Mouse (Mus musculus) heart, postnatal 36 days (tissue): Measurements from ENCODE around the gene Zfp385b. TPM values are rescaled to one million over a fixed set of nuclear protein-coding genes. Genes with fewer than 3 reads are reported as not detected.

Experiments
- DNase-seq, 2 experiments: peaks; one replicate each; pipeline ENCODE4 v3.0.0; 2021 to 2022
- intact Hi-C: fragments of 180-260 bp; cut with DNase I; formaldehyde crosslinking; loops from one replicate; pipeline ENCODE4 v1.15.1; 2025
- total RNA-seq, 2 experiments: library from RNA; stranded (reverse); gene quantifications; 2 replicates each; pipeline ENCODE4 v1.2.3; 2021

The Zfp385b gene
- total RNA-seq, 2 experiments from 2014 or later, result 8.7 to 9.7 TPM

DNA sequence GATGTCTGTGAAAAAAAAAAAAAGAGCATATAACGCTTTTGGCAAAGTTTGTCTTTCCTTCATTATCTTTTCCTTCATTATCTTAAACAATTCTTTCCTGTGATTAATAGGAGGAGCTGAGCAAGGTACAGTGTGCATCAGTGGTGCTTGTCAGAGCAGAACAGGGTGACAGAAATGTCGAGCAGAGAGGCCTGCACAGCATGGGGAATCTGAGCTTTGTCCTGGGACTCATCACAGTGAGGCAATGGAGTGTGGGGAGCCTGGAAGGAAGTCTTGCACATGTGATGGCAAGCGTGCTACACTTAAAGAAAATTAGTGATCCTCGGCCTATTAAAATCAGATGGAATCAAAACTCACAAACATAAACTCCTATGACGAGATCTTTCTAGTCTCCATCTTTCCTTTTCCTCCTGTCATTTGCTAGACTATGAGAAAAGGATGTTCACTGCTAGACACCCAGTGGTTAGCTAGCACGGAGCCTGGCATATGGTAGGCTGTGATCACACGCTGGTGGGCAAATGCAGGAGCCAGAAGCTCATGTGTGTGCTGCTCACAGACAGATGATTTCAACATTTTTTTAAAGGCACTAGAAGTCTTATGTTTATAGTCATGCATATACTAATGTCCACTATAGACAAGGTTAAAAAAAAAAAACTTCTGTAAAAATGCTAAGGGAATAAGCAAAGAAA is 209.0 kb downstream of the Zfp385b start:
- intact Hi-C loops, result no loop called here
- DNase-seq, result no peak

- DNase-seq, result no peak
- intact Hi-C loops, result no loop called here
Measured at GRCm38 (mm10) chr2:77609452-77609851, 210.0 kb downstream of the Zfp385b start.

DNA sequence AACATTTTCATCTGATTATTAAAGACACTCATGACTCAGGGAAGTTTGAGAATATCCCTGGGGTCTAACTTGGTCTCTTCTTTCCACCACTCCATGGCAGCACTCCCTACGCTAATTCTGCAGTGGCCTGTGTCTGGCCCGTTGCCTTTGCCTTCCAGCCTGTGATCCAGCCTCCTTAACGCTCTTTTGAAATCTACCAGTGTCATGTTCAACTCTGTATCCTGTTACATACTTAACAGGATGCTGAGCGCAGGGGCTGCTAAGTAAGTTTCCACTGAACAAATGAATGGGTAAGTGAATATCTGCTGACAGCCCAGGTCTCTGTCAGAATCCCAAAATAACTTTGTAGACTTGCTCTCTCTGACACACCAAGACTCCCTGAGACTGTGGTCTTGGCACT is 210.8 kb downstream of the Zfp385b start:
- DNase-seq, result no peak
- intact Hi-C loops, result no loop called here

DNA sequence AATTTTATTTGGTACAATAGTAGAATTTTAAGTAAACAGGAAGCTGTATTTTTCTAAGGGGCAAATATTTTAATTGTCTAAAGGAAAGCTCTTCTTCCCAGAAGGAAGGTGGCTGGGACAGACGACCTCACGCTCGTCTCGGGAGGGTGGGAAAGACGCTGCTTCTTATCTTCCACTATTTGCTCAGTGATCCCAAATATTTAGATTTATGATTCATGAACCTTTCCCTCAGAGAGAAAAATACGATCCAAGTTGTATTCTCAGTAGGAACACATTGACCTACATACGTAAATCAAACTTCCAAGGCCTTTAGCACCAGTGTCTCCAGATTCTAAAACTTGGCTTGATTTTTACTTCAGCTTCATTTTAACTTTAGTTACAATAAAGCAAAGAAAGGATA is 226.0 kb downstream of the Zfp385b start:
- intact Hi-C loops, result no loop called here
- no peak for DNase-seq

DNA sequence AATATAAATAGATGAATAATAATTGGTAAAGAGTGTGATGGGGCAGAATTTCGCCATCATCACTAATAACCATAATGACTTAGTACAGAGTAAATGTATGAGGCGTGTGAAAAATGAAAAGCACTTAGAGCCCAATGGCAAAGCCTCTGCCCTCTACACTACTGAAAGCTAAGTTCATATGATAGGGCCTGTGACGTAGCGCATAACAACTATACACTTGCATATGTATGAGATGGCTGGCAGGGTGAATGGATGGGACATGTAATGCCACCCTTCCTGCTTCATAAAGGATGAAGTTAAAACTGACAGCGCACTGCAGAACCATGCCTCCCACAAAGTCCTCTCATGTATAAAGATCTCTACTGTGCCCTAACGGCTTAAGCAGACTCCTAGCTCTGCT is 226.9 kb downstream of the Zfp385b start:
- intact Hi-C loops, result no loop called here
- DNase-seq, result no peak

- intact Hi-C loops, result no loop called here
- peak; percentile 22 to 31 for DNase-seq
Measured at GRCm38 (mm10) chr2:77589205-77589901, 230.1 kb downstream of the Zfp385b start.

DNA sequence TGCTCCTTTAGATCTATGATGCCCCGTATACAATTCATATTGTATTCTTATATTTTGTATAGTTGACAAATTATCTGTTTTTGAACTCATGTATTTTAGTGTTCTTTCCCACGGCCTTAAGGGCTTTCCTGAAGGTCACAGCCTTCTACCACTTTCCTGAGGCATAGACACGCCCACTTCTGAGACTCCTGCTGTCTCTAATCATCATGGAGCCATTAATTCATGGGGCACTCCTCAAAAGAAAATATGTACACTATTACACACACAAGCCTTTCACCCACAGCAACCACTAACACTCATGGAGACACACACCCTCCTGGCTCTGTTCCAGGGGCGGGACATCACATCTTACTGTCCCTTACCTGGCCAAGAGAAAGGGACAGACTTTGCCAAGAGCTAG is 232.1 kb downstream of the Zfp385b start:
- no peak for DNase-seq

DNA sequence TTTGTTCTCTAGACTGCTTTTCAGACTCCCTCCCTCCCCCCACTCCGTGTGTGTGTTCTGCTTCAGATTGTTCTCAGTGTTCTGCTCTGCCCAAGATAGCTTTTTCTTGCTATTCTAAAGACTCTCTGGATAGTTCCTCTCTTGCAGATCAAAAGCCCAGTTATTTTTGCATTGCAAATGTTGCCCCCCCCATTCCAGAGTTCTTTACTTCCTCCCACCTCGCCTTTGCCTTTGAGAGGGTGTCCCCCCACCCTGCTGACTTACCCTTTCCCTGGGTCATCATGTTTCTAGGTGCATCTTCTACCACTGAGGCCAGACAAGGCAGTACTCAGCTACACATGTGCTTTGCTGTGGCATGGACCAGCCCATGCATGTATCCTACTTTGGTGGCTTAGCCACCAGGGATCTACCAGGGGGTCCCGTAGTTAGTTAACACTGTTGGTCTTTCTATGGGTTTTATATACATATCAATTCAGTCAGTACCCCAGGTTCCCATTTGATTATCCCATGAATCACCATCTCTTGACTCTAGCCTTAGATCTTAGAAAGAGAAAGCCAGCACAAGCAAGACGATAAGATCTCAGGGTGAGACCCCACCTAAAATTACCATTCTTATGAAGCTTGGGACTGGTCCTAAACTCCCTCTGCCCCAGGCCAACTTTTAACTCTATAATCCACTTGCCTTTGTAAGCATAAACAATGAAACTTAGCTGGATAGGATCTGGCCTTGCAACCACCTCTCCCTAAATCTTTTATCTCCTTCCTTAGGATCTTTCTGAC is 232.7 kb downstream of the Zfp385b start:
- intact Hi-C loops, result no loop called here
- DNase-seq, result no peak

More for the DNA sequence above, 232.1 kb downstream of the Zfp385b start:
- intact Hi-C loops, result no loop called here

DNA sequence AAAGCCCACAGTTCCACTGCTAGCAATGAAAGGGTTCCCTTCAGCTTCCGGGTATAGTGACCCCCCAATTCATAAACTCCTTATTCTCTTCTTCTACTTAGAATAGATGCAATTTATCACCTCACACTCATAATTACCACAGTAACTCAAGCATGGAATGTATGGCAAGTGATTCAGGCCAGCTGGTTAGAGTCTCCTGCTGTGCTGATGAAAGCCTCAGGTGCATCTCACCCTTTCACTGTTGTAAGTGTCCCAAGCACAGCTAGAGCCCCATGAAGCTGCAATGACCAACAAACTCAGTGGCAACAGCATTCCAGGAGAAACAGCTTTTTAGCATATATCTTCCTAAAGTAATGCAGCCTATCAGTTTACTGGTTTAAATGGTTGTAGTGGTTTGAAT is 235.9 kb downstream of the Zfp385b start:
- intact Hi-C loops, result no loop called here
- no peak for DNase-seq

GRCm38 (mm10) chr2:77576571-77576970 is 242.9 kb downstream of the Zfp385b start:
- intact Hi-C loops, result no loop called here
- DNase-seq, result no peak

- intact Hi-C loops, result no loop called here
- no peak for DNase-seq
Measured at GRCm38 (mm10) chr2:77567528-77568435, 251.7 kb downstream of the Zfp385b start.

DNA sequence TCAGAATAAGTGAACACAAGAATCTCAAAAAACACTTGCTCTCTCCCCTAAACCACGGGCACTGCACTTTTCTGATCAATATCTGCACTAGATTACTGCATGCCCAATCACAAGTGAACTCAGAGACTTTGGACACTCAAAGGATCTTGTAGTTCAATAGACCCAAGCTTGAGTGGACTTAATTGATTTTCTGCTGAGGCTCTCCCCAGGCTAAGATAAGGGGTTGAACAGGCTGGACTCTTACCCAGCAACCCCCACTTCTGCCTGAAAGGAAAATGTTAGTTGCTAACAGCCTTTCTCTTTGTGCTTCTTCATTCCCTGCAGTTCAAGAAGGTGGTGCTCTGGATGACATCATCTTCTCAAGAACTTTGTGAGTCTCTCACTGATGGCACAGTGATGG is 255.7 kb downstream of the Zfp385b start:
- DNase-seq, result no peak
- intact Hi-C loops, result no loop called here

GRCm38 (mm10) chr2:77561941-77562340 is 257.5 kb downstream of the Zfp385b start:
- DNase-seq, result no peak
- intact Hi-C loops, result no loop called here

DNA sequence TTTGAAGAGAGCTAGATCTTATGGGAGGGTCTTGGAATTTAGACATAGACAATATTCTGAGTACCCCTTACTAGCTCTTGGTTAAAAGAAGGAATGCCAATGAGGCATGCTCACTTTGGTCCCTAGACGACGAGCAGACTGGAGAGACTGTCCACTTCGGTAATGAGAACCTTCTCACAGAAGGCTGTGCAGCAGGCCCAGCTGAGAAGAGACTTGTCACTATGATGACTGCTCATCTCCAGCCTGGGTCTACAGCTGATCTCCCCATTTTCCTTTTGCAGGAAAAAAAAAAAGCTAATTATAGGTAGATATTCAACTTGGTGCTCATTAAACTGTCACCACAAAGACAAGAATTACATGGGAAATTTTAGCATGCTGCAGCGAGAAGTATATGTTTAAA is 262.5 kb downstream of the Zfp385b start:
- intact Hi-C loops, result no loop called here
- DNase-seq, result no peak

DNA sequence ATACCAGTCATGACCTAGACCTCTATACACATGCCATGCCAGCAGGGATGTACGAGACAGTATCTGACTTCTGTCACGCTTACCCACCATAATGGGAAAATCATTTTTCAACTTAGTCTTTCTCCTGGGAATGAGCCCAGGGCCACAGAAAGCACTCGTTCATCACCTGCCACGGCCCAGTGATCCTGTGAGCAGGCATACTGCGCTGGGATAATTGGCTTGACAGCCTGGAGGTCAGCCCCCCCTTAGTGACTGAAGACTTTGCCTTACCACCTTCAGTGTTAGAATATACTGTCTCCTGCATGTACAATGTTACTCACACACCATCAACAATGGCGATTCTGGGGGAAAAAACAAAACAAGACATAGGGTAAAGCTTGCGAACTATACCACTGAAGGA is 263.5 kb downstream of the Zfp385b start:
- DNase-seq, result no peak
- intact Hi-C loops, result no loop called here

DNA sequence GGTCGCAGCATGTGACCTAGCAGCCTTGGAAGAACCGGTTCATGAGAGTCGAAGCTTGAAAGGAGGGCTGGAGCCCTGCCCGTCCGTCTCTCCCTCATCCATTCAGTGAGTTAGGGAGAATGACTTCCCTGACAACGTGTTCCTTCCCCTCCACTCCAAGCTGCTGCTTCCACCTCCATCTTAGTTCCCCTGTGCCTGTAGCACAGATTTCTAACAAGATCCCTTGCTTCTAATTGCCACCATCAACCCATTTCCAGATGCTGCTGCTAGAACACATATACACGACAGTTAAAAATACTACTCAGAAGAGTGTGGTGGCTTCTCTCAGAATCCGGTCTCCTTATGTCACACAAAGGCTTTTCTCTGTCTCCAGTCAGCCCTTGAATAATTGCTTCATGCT is 266.8 kb downstream of the Zfp385b start:
- no peak for DNase-seq
- intact Hi-C loops, result no loop called here

DNA sequence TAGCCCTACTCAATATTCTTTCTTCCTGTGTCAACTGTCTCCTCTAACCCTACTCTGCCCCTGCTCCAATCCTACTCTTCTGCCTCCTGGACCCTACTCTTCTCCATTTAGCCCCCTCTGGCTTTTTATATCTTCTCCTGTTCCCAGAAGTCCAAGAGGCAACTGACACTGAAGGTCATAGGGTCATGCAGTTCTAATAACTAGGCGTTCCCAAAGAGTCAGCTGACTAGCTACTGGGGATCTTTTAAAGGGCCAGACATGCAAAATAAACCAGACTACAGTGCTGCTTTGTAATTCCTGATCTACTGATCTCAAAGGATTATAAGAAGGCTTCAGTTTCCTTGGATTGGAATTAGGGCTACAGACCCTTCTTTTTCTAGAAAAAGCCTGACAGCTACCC is 276.1 kb downstream of the Zfp385b start:
- DNase-seq, result no peak
- intact Hi-C loops, result no loop called here

GRCm38 (mm10) chr2:77542605-77543004 is 276.8 kb downstream of the Zfp385b start:
- intact Hi-C loops, result no loop called here
- DNase-seq, result no peak

DNA sequence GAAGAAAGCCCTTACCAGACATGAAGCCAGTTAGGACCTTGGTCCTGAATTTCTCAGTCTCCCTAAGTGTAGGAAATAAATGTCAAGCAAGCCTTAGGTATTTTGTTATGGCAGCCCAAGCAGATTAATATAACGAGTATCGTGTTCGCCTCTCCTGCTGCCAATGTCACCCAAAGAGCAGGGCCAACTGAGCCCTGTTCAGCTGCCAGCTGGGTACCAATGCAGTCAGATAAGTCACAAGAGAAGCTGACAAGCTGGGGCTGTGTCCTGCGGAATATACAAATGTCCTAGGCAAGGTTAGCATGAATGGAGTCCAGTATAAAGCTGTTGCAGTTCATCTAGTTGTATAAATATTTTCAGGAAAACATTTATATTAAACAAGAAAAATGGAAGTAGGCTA is 277.8 kb downstream of the Zfp385b start:
- intact Hi-C loops, result no loop called here
- no peak for DNase-seq

DNA sequence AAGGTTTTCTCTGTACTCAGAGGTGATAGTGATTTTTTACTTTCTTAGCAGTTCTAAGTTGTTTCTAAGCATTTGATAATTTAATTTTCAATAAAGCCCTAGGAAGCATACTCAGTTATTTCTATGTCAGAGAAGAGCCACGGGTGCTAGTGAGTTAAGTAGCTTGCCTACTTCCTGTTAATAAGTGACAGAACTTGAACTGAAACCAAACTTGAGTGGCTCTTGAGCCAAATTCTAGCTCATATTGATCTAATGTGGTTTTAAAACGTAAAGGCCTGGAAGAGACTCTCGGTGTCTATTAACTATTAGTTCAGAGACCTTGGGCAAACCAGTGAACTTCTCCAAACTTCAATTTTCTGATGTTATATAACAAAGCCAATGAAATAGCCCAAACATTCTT is 278.6 kb downstream of the Zfp385b start:
- intact Hi-C loops, result no loop called here
- DNase-seq, result no peak

DNA sequence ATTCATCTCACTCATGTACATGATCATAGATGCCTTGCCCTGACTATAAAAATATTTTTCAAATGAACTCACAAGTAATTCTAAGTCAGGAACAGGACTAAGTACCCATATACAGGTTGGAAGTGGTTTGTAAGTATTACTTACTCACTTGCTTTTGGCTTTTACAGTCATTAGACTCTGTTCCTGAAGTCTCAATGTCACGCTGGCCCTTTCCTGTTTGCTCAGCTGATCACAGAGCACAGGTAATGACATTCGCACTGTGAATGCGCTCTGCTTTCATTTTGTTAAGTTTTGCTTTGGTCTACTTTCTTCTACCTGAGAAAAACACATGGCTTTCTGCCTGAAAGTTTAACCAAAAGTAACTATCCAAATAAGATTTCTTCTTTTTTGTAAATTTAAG is 282.9 kb downstream of the Zfp385b start:
- intact Hi-C loops, result no loop called here
- no peak for DNase-seq
